Mouse (Mus musculus): ENCODE results near the gene Larp4. TPM values are rescaled to one million over a fixed set of nuclear protein-coding genes. Genes with fewer than 3 reads are reported as not detected.

Gene Larp4
- polyA plus RNA-seq, 1 experiment from 2014 or later: 27.4 TPM

GRCm38 (mm10) chr15:100061377-100061776 lies 91.5 kb downstream of the Larp4 start:
- Histone ChIP-seq H3K9me3 (ENCODE audit: control insufficient read depth, low read length) (no peaks in the 10 kb centered on the region), H3K4me3 (replicated peaks; ENCODE audit: low read length) (no peak overlapping the region), H3K9ac (replicated peaks; ENCODE audit: low read depth, low read length) (no peak overlapping the region), H3K27me3 (replicated peaks; ENCODE audit: control insufficient read depth, insufficient read depth, low read length) (no peaks in the 10 kb centered on the region), H3K4me2 (ENCODE audit: low read length) (no peak overlapping the region), H3K27ac (ENCODE audit: low read length) (no peak overlapping the region), H3K4me1 (replicated peaks; ENCODE audit: control insufficient read depth, insufficient read depth, low read length) (peaks cover 6% of the 10 kb centered on the region), H3K36me3 (ENCODE audit: control insufficient read depth, insufficient read depth) (no peaks in the 10 kb centered on the region)
- WGBS: 95% methylated on average over 3 of the region's 3 CpGs
- ATAC-seq: no peak

DNA sequence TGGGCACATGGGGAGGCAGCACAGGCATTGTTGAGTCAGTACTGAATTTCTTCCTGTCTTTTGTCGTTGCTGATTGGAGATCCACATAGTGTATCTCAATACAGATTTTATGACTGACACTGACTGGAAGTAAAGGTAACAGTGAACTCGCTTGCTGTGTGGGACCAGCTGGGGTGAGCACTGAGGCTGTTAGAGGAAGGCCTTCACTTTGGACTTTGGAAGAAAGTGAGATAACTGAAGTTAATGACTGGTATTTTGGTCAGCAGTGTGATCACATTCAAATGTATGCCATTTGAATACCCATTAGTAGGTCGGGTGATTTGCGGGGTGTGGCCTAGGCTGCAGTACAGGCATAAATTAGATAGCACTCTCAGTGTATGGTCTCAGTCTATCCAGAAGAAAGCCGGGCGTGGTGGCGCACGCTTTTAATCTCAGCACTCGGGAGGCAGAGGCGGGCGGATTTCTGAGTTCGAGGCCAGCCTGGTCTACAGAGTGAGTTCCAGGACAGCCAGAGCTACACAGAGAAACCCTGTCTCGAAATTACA lies 93.4 kb downstream of the Larp4 start:
- Histone ChIP-seq H3K4me2 (ENCODE audit: low read length) (no peak overlapping the region), H3K9ac (replicated peaks; ENCODE audit: low read depth, low read length) (no peak overlapping the region), H3K4me3 (replicated peaks; ENCODE audit: low read length) (no peak overlapping the region), H3K36me3 (ENCODE audit: control insufficient read depth, insufficient read depth) (no peaks in the 10 kb centered on the region), H3K27ac (ENCODE audit: low read length) (no peak overlapping the region), H3K27me3 (replicated peaks; ENCODE audit: control insufficient read depth, insufficient read depth, low read length) (no peaks in the 10 kb centered on the region), H3K9me3 (ENCODE audit: control insufficient read depth, low read length) (no peaks in the 10 kb centered on the region), H3K4me1 (replicated peaks; ENCODE audit: control insufficient read depth, insufficient read depth, low read length) (peaks cover 12% of the 10 kb centered on the region)
- 95% methylated on average over 13 of the region's 13 CpGs for WGBS
- no peak for ATAC-seq

Other genes with a start within 250 kb of the Larp4 start
- 151 and 164 TPM in 2 replicates for gene Cox14, start 244.4 kb upstream of the Larp4 start, polyA plus RNA-seq (2015; fragmentation: Nextera tagmentation; extraction: Ambion mirVana)
- 74.7 and 77.9 TPM in 2 replicates for gene Cers5, start 197.2 kb upstream of the Larp4 start, polyA plus RNA-seq (2015; fragmentation: Nextera tagmentation; extraction: Ambion mirVana)
- 38.0 and 43.5 TPM in 2 replicates for gene Lima1, start 94.6 kb upstream of the Larp4 start, polyA plus RNA-seq (2015; fragmentation: Nextera tagmentation; extraction: Ambion mirVana)
- not detected in 2 replicates for gene Fam186a, start 3.0 kb upstream of the Larp4 start, polyA plus RNA-seq (2015; fragmentation: Nextera tagmentation; extraction: Ambion mirVana)
- gene Dip2b, start 68.6 kb downstream of the Larp4 start, polyA plus RNA-seq (2015; fragmentation: Nextera tagmentation; extraction: Ambion mirVana): 19.2 and 21.1 TPM in 2 replicates